Mouse (Mus musculus): Measurements from ENCODE around the gene Medag. TPM values are rescaled to one million over a fixed set of nuclear protein-coding genes. Genes with fewer than 3 reads are reported as not detected.

Medag gene
- not detected in 2 replicates for polyA plus RNA-seq (2012; ENCODE audit: low replicate concordance)

DNA sequence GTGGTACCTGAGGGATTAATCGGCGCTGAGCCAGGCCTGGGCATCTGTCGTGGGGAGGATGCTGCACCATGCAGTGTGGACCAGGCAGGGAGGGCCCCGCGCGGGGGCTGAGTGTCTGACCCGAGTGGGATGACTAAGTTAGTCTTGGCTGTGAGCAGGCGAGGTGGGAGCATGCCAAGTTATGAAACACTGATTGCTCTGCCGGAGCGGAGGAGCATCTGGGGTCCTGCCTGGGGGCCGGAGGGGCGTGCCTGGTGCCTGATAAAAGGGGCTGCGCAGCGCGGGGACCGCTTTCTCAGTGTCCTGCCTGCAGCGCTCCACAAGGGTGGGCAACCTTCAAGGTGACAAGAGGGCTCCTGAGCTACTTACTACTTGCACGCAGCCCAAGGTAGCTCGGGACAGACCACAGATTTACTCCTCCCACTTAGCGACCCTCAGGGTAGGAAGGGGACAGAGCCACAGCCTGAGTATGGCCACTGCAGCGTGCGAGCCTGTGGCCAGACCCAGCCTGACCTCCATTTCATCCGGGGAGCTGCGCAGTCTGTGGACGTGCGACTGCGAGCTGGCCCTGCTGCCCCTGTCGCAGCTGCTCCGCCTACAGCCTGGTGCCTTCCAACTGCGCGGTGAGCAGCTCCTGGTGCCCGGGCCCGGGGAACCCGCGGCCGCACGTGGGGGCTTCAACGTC, at the start of gene Medag:
TSS of gene Medag (plus strand) at position 241 of the 685 bp plus-strand sequence.

DNA sequence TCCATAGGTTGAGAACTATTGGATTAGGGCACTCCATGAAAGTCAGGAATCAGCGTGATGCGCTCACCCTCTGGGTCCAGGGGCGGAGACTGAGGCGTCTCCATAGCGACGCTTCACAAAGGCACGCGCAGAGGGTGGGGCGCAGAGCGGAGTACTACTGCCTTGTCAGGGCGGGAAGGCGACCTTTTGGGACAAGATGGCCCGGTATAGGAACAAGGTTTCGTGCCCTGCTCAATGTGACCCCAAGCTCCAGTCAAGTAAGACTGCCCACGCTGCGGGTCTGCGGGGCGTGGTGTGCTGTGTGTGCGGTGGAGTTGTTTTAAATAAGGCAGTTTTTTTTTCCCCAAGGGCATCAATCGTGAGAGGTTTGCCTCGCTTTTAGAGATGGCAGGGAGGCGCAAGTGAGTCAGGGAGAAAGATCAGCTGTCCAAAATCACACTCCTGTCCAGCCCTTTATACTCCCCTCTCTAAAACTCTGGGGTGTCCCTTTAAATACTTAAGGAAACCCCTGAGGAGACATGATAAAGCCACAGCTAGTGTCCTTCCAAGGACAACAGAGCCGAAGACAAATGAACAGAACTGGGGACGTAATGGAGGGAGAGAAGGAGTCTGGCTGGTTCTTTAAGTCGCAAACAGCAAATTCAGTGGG, 28.1 kb downstream of the Medag start, which contains the start of gene Tex26:
TSS of gene Tex26 (plus strand) at position 130 of the 649 bp plus-strand sequence.

Other genes with a start within 250 kb of the Medag start
- gene Uspl1, start 227.4 kb upstream of the Medag start, polyA plus RNA-seq (2012; ENCODE audit: low replicate concordance), result 1.3 and 2.5 TPM in 2 replicates
- gene Hmgb1, start 227.3 kb upstream of the Medag start, polyA plus RNA-seq (2012; ENCODE audit: low replicate concordance), result 179 and 309 TPM in 2 replicates
- gene Alox5ap, start 147.0 kb upstream of the Medag start, polyA plus RNA-seq (2012; ENCODE audit: low replicate concordance), result 0.88 TPM in 1 of 2 replicates, not detected in the other
- gene Tex26, start 27.9 kb downstream of the Medag start, polyA plus RNA-seq (2012; ENCODE audit: low replicate concordance), result not detected in 2 replicates
- not detected in 2 replicates for gene Wdr95, start 116.9 kb downstream of the Medag start, polyA plus RNA-seq (2012; ENCODE audit: low replicate concordance)
- 77.6 and 94.9 TPM in 2 replicates for gene Hsph1, start 224.6 kb downstream of the Medag start, polyA plus RNA-seq (2012; ENCODE audit: low replicate concordance)

Measured in leukemia stem cell, adult 10-12 weeks (primary cell).